Mouse (Mus musculus) heart, embryonic 12.5 days (tissue): ENCODE measurements around the gene Psmg1. TPM values are rescaled to one million over a fixed set of nuclear protein-coding genes. Genes with fewer than 3 reads are reported as not detected.

Experiments
- ATAC-seq: fragments of 200-750 bp; cut with Nextera tagmentation; 2 replicates; pipeline ENCODE4 v1.8.0; 2017; ENCODE audit warnings: moderate TSS enrichment, moderate library complexity; ENCODE audit not compliant: insufficient number of reproducible peaks, low FRiP score
- H3K27ac ChIP-seq: fragments of 300-500 bp; sonication (generic); 2 replicates; pipeline ENCODE4 v1.5.1; 2016; ENCODE audit warnings: mild to moderate bottlenecking, moderate library complexity; ENCODE audit not compliant: poor library complexity, severe bottlenecking
- H3K27me3 ChIP-seq: fragments of 300-500 bp; sonication (generic); replicated peaks from 2 replicates; pipeline ENCODE4 v1.6.1; 2016; ENCODE audit warnings: mild to moderate bottlenecking, moderate library complexity
- H3K36me3 ChIP-seq: fragments of 300-500 bp; sonication (generic); 2 replicates; pipeline ENCODE4 v1.6.1; 2016; ENCODE audit warnings: mild to moderate bottlenecking, moderate library complexity
- H3K4me1 ChIP-seq: fragments of 300-500 bp; sonication (generic); replicated peaks from 2 replicates; pipeline ENCODE4 v1.6.1; 2016; ENCODE audit warnings: mild to moderate bottlenecking
- H3K4me2 ChIP-seq: fragments of 300-500 bp; sonication (generic); 2 replicates; pipeline ENCODE4 v1.6.1; 2016; ENCODE audit warnings: mild to moderate bottlenecking, moderate library complexity
- H3K4me3 ChIP-seq: fragments of 300-500 bp; sonication (generic); 2 replicates; pipeline ENCODE4 v1.5.1; 2016; ENCODE audit warnings: mild to moderate bottlenecking
- H3K9ac ChIP-seq: fragments of 300-500 bp; sonication (generic); 2 replicates; pipeline ENCODE4 v1.6.1; 2016; ENCODE audit warnings: mild to moderate bottlenecking, moderate library complexity
- H3K9me3 ChIP-seq: fragments of 300-500 bp; sonication (generic); replicated peaks from 2 replicates; pipeline ENCODE4 v1.6.1; 2016; ENCODE audit warnings: mild to moderate bottlenecking, moderate library complexity
- WGBS: fragments of 180-500 bp; shearing (Covaris S2); methylation state at CpG from one replicate; pipeline ENCODE4 v1.1.7; 2016; 5-methylcytosine and 5-hydroxymethylcytosine counted together
- polyA plus RNA-seq: library from polyadenylated mRNA; unstranded; fragments of >200 nt; fragmentation: Nextera tagmentation; extraction: Ambion mirVana; gene quantifications from 2 replicates; pipeline ENCODE4 v1.2.1, GENCODE M21; 2016

Gene Psmg1
- polyA plus RNA-seq, 1 experiment from 2014 or later, result 65.7 TPM

DNA sequence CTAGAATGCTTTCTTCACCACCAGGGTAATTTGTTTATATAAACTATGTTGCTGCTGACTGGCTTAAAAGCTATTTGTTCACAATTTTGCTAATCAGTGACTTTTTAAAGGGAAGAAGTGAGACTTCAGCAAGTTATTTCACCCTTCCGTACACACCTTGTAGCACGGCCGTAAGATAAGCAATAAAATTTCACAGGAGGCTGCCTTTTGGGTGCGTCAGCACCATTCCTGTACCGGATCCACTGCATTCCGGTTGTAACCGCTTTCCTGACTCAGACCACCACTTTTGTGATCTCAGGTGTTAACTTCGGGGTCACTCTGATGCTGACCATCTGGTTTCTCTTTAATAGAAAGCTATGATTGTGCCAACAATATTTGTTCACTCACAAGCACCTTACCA lies 32.7 kb downstream of the Psmg1 start:
- no peak overlapping the region for H3K4me2 ChIP-seq
- 0 out of 2 replicates have a peak, but pooled peaks cover 4% of the 10 kb centered on the region for H3K9me3 ChIP-seq
- H3K4me1 ChIP-seq, result no peaks in the 10 kb centered on the region
- WGBS, result 75% methylated on average over 8 of the region's 8 CpGs
- no peak overlapping the region for H3K9ac ChIP-seq
- H3K36me3 ChIP-seq, result no peaks in the 10 kb centered on the region
- ATAC-seq, result no peak
- no peak overlapping the region for H3K4me3 ChIP-seq
- no peaks in the 10 kb centered on the region for H3K27me3 ChIP-seq
- H3K27ac ChIP-seq, result no peak overlapping the region

GRCm38 (mm10) chr16:95956618-95957017 lies 34.1 kb downstream of the Psmg1 start:
- Histone ChIP-seq H3K27ac (no peak overlapping the region), H3K4me2 (no peak overlapping the region)
- WGBS, result 63% methylated on average over 5 of the region's 5 CpGs

GRCm38 (mm10) chr16:95955716-95956346 lies 34.9 kb downstream of the Psmg1 start:
- H3K9me3 ChIP-seq, result peaks cover 8% of the 10 kb centered on the region; the same call in 1 of the 2 replicates
- no peaks in the 10 kb centered on the region for H3K4me1 ChIP-seq
- no peak for ATAC-seq
- no peak overlapping the region for H3K9ac ChIP-seq
- no peak overlapping the region for H3K27ac ChIP-seq
- no peak overlapping the region for H3K4me2 ChIP-seq
- 78% methylated on average over 5 of the region's 5 CpGs for WGBS
- no peaks in the 10 kb centered on the region for H3K36me3 ChIP-seq
- no peaks in the 10 kb centered on the region for H3K27me3 ChIP-seq
- H3K4me3 ChIP-seq, result no peak overlapping the region

More at GRCm38 (mm10) chr16:95956618-95957017, 34.1 kb downstream of the Psmg1 start:
- peaks cover 5% of the 10 kb centered on the region; the same call in 1 of the 2 replicates for H3K9me3 ChIP-seq
- no peaks in the 10 kb centered on the region for H3K27me3 ChIP-seq
- no peak for ATAC-seq
- no peak overlapping the region for H3K9ac ChIP-seq
- H3K36me3 ChIP-seq, result no peaks in the 10 kb centered on the region
- H3K4me3 ChIP-seq, result no peak overlapping the region
- H3K4me1 ChIP-seq, result no peaks in the 10 kb centered on the region

DNA sequence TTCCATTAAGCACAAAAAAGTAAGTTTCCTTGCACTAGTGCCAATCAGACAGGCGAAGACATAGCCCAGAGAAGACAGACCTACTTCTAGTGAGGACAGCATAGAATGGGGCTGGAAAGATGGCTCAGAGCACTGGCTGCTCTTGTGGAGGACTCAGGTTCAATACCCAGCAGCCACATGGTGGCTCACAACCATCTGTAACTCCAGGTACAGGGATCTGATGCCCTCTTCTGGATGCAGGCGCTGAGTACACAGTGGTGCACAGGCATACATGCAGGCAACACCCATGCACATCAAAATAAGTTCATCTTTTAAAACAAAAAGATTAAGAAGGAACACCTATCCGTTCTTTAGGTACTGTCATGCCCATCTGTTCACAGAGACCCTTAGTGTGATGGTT lies 36.4 kb downstream of the Psmg1 start:
- 73% methylated on average over 3 of the region's 3 CpGs for WGBS

DNA sequence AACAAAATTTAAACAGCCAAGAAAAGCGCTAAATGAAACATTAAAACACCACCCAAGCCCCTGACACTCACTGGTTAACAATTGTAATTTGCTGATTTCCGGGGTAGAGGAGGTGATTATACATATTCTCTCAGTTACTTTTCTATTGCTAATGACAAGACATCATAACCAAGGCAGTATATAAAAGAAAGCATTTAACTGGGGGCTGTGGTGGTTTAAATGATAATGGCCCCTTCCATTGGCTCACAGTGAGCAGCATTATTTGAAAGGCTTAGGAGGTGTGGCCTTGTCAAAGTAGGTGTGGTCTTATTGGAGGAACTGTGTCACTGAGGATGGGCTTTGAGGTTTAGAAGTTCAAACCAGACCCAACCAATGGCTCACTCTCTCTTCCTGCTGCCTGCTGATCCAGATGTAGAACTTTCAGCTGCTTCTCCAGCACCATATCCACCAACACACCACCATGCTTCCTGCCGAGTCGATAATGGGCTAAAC lies 37.6 kb downstream of the Psmg1 start:
- no peak overlapping the region for H3K9ac ChIP-seq
- H3K4me2 ChIP-seq, result no peak overlapping the region
- H3K27ac ChIP-seq, result no peak overlapping the region
- H3K4me1 ChIP-seq, result no peaks in the 10 kb centered on the region
- 82% methylated on average over 4 of the region's 4 CpGs for whole genome bisulfite sequencing
- no peaks in the 10 kb centered on the region for H3K36me3 ChIP-seq
- ATAC-seq, result no peak
- H3K4me3 ChIP-seq, result no peak overlapping the region
- H3K9me3 ChIP-seq, result peaks cover 8% of the 10 kb centered on the region; the same call in 1 of the 2 replicates
- no peaks in the 10 kb centered on the region for H3K27me3 ChIP-seq

More for the DNA sequence above, 36.4 kb downstream of the Psmg1 start:
- no peak overlapping the region for H3K4me3 ChIP-seq
- H3K4me2 ChIP-seq, result no peak overlapping the region
- no peaks in the 10 kb centered on the region for H3K27me3 ChIP-seq
- H3K27ac ChIP-seq, result no peak overlapping the region
- no peaks in the 10 kb centered on the region for H3K4me1 ChIP-seq
- H3K9me3 ChIP-seq, result peaks cover 8% of the 10 kb centered on the region; the same call in 1 of the 2 replicates
- ATAC-seq, result no peak
- no peaks in the 10 kb centered on the region for H3K36me3 ChIP-seq
- H3K9ac ChIP-seq, result no peak overlapping the region

DNA sequence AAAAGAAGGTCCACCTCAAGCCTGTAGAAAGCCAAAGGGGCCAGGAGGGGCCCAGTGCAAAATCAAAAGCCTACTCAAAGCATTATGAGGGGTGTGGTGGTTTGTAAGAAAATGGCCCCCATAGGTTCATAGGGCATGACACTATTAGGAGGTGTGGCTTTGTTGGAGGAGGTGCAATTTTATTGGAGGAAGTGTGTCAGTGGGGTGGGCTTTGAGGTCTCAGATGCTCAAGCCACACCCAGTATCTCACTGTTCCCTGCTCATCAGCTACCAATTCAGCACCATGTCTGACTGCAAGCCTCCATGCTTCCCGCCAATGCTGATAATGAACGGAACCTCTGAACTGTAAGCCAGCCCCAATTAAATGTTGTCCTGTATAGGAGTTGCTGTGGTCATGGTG lies 39.3 kb downstream of the Psmg1 start:
- ATAC-seq, result no peak
- no peaks in the 10 kb centered on the region for H3K4me1 ChIP-seq
- 89% methylated on average over 2 of the region's 2 CpGs for WGBS

GRCm38 (mm10) chr16:95945389-95946311 lies 45.1 kb downstream of the Psmg1 start:
- no peak; the same call in 1 of the 2 replicates for ATAC-seq
- Histone ChIP-seq H3K4me2 (no peak overlapping the region), H3K27me3 (no peaks in the 10 kb centered on the region), H3K9ac (no peak overlapping the region), H3K36me3 (no peaks in the 10 kb centered on the region), H3K4me3 (no peak overlapping the region), H3K4me1 (no peaks in the 10 kb centered on the region), H3K27ac (no peak overlapping the region), H3K9me3 (0 out of 2 replicates have a peak, but pooled peaks cover 9% of the 10 kb centered on the region)
- WGBS, result 31% methylated on average over 20 of the region's 20 CpGs

More for the DNA sequence above, 39.3 kb downstream of the Psmg1 start:
- Histone ChIP-seq H3K9ac (no peak overlapping the region), H3K9me3 (peaks cover 8% of the 10 kb centered on the region; the same call in 1 of the 2 replicates), H3K4me2 (no peak overlapping the region), H3K27me3 (no peaks in the 10 kb centered on the region), H3K27ac (no peak overlapping the region), H3K4me3 (no peak overlapping the region), H3K36me3 (no peaks in the 10 kb centered on the region)

DNA sequence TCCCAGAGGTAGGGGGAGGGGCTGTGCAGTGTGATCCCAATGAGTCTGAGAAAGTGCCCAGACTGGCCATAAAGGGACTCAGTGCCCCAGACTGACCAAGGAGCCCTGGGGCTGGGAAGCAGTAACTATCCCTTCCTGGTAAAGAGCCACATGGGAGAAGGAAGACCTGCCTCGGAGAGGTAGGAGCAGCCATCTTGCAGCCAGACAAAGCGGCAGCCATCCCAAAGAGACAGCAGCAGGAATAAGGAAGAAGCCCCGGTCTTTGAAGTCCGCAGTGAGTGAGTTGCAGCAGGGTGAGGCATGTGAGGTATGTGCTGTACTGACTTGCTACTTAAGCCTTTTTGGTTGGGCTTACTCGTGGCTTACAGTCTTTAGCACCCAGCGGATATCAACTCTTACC lies 47.6 kb downstream of the Psmg1 start:
- no peak overlapping the region for H3K27ac ChIP-seq
- peaks cover 18% of the 10 kb centered on the region for H3K9me3 ChIP-seq
- no peaks in the 10 kb centered on the region for H3K36me3 ChIP-seq
- H3K9ac ChIP-seq, result no peak overlapping the region
- H3K4me3 ChIP-seq, result no peak overlapping the region
- no peak overlapping the region for H3K4me2 ChIP-seq
- no peaks in the 10 kb centered on the region for H3K27me3 ChIP-seq
- H3K4me1 ChIP-seq, result no peaks in the 10 kb centered on the region
- WGBS, result 75% methylated on average over 6 of the region's 6 CpGs
- ATAC-seq, result no peak

GRCm38 (mm10) chr16:95941575-95941974 lies 49.2 kb downstream of the Psmg1 start:
- Histone ChIP-seq H3K4me2 (no peak overlapping the region), H3K4me3 (no peak overlapping the region), H3K36me3 (no peaks in the 10 kb centered on the region), H3K27me3 (no peaks in the 10 kb centered on the region), H3K4me1 (no peaks in the 10 kb centered on the region), H3K9me3 (peaks cover 29% of the 10 kb centered on the region), H3K9ac (no peak overlapping the region), H3K27ac (no peak overlapping the region)
- 76% methylated on average over 5 of the region's 5 CpGs for WGBS
- no peak for ATAC-seq

DNA sequence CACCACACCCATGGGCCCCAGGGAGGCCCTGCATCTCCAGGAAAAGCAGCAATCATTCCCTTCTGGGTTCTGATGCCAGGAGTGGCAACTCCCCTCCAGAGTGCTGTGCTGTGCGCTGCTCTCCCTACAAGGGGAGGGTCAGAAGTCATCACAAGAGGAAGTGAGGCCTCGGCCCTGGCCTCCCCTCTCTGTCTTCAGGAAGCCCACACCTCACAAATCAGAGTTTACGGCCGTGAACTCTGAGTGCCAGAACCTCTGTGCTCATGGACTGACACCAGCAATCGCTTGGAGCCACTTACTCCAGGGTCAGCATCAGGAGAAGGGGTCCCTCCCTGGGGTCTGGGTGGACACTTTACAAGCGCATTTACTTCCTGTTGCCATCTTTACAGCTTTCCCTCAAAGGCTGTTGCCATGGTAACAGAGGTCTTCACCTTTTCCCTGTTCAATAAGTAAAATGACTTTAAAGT lies 55.2 kb downstream of the Psmg1 start:
- peak; percentile 66 for ATAC-seq
- WGBS, result 29% methylated on average over 6 of the region's 6 CpGs
- H3K9ac ChIP-seq, result no peak overlapping the region
- no peaks in the 10 kb centered on the region for H3K36me3 ChIP-seq
- H3K27me3 ChIP-seq, result no peaks in the 10 kb centered on the region
- no peak overlapping the region for H3K4me3 ChIP-seq
- 0 out of 2 replicates have a peak, but pooled peaks cover 3% of the 10 kb centered on the region for H3K4me1 ChIP-seq
- no peak overlapping the region for H3K27ac ChIP-seq
- H3K9me3 ChIP-seq, result peaks cover 19% of the 10 kb centered on the region
- H3K4me2 ChIP-seq, result no peak overlapping the region

DNA sequence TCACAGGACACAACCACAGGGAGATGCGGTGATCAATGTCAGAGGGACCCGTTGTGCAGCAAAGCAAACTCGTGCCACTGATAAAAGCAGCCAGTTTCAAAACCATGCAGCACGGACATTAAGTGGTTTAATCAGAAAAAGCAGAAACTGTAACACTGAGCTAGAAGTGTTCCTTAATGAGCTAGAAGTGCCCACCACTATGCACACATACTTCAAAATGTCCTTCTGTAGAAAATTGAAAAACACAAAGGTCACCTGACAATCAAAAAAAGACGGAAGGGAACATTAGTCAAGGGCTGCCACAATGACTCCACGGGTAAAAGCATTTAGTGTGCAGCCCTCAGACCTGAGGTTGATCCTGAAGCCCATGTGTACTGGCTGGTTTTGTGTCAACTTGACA lies 57.9 kb downstream of the Psmg1 start:
- WGBS, result 68% methylated on average over 6 of the region's 6 CpGs
- Histone ChIP-seq H3K27ac (no peak overlapping the region), H3K9me3 (peaks cover 8% of the 10 kb centered on the region), H3K27me3 (no peaks in the 10 kb centered on the region), H3K4me1 (0 out of 2 replicates have a peak, but pooled peaks cover 3% of the 10 kb centered on the region), H3K9ac (no peak overlapping the region), H3K36me3 (no peaks in the 10 kb centered on the region), H3K4me2 (no peak overlapping the region), H3K4me3 (no peak overlapping the region)
- ATAC-seq, result no peak
